Mouse (Mus musculus): Measurements from ENCODE around the gene Gusb. TPM values are rescaled to one million over a fixed set of nuclear protein-coding genes. Genes with fewer than 3 reads are reported as not detected.
"Not testable (repeated sequence)": the region's sequence is repeated elsewhere in the genome, so short reads cannot be mapped to it uniquely, and the experiment has no call there.

Gene Gusb
- polyA plus RNA-seq, 1 experiment = 11.5 TPM

- TF ChIP-seq POLR2A (IDR thresholded peaks at IDR 0.05; ENCODE audit: insufficient read depth, low read length) (no peak), CTCF (IDR thresholded peaks at IDR 0.05; ENCODE audit: low read depth, low read length) (no peak), EP300 (IDR thresholded peaks at IDR 0.05; ENCODE audit: insufficient read depth, low read depth, low read length) (no peak)
- Histone ChIP-seq H3K36me3 (ENCODE audit: control insufficient read depth, insufficient read depth, low read length, poor library complexity, severe bottlenecking) (peaks cover 17% of the 10 kb centered on the region), H3K9me3 (replicated peaks; ENCODE audit: control insufficient read depth, insufficient read depth, low read length, poor library complexity, severe bottlenecking) (no peaks in the 10 kb centered on the region), H3K4me3 (ENCODE audit: low read depth, low read length) (no peak overlapping the region), H3K4me1 (ENCODE audit: control insufficient read depth, insufficient read depth, low read length) (peaks cover 1% of the 10 kb centered on the region), H3K27ac (ENCODE audit: insufficient read depth, low read length) (no peak overlapping the region), H3K27me3 (ENCODE audit: control insufficient read depth, insufficient read depth, low read length, poor library complexity, severe bottlenecking) (no peaks in the 10 kb centered on the region), H3K9ac (ENCODE audit: low read depth, poor library complexity, severe bottlenecking) (peak overlapping the region; percentile 100; the same call in 1 of the 2 replicates)
Measured at GRCm38 (mm10) chr5:129943402-129943801, 59.4 kb downstream of the Gusb start.

- H3K27ac ChIP-seq (ENCODE audit: insufficient read depth, low read length) = peak overlapping the region; percentile 3; the same call in 1 of the 2 replicates
- not testable (repeated sequence) for H3K4me1 ChIP-seq (ENCODE audit: control insufficient read depth, insufficient read depth, low read length); H3K27me3 ChIP-seq (ENCODE audit: control insufficient read depth, insufficient read depth, low read length, poor library complexity, severe bottlenecking); H3K9me3 ChIP-seq (replicated peaks; ENCODE audit: control insufficient read depth, insufficient read depth, low read length, poor library complexity, severe bottlenecking)
- H3K4me3 ChIP-seq (ENCODE audit: low read depth, low read length) = peak overlapping the region; percentile 90
- H3K9ac ChIP-seq (ENCODE audit: low read depth, poor library complexity, severe bottlenecking) = peak overlapping the region; percentile 100
- H3K36me3 ChIP-seq (ENCODE audit: control insufficient read depth, insufficient read depth, low read length, poor library complexity, severe bottlenecking) = peaks cover 13% of the 10 kb centered on the region
Measured at GRCm38 (mm10) chr5:129942073-129942939, 60.5 kb downstream of the Gusb start.

GRCm38 (mm10) chr5:129941495-129942045 lies 61.3 kb downstream of the Gusb start, which contains the start of gene Vkorc1l1:
Gene Vkorc1l1, plus strand, starts transcription at chr5:129941970.
- no peaks in the 10 kb centered on the region for H3K27me3 ChIP-seq (ENCODE audit: control insufficient read depth, insufficient read depth, low read length, poor library complexity, severe bottlenecking)

GRCm38 (mm10) chr5:129940736-129941494 lies 61.9 kb downstream of the Gusb start:
- Histone ChIP-seq H3K4me1 (ENCODE audit: control insufficient read depth, insufficient read depth, low read length) (peaks cover 1% of the 10 kb centered on the region), H3K9ac (ENCODE audit: low read depth, poor library complexity, severe bottlenecking) (peak overlapping the region; percentile 24), H3K36me3 (ENCODE audit: control insufficient read depth, insufficient read depth, low read length, poor library complexity, severe bottlenecking) (peaks cover 10% of the 10 kb centered on the region), H3K27ac (ENCODE audit: insufficient read depth, low read length) (peak overlapping the region; percentile 75), H3K9me3 (replicated peaks; ENCODE audit: control insufficient read depth, insufficient read depth, low read length, poor library complexity, severe bottlenecking) (no peaks in the 10 kb centered on the region), H3K27me3 (ENCODE audit: control insufficient read depth, insufficient read depth, low read length, poor library complexity, severe bottlenecking) (no peaks in the 10 kb centered on the region), H3K4me3 (ENCODE audit: low read depth, low read length) (peak overlapping the region; percentile 83)
- TF ChIP-seq POLR2A (IDR thresholded peaks at IDR 0.05; ENCODE audit: insufficient read depth, low read length) (peak; percentile 88), EP300 (IDR thresholded peaks at IDR 0.05; ENCODE audit: insufficient read depth, low read depth, low read length) (no peak), CTCF (IDR thresholded peaks at IDR 0.05; ENCODE audit: low read depth, low read length) (no peak)

More at GRCm38 (mm10) chr5:129941495-129942045, 61.3 kb downstream of the Gusb start, which contains the start of gene Vkorc1l1:
- Histone ChIP-seq H3K4me3 (ENCODE audit: low read depth, low read length) (peak within 1 kb of the TSS; percentile 90), H3K9me3 (replicated peaks; ENCODE audit: control insufficient read depth, insufficient read depth, low read length, poor library complexity, severe bottlenecking) (no peaks in the 10 kb centered on the region), H3K27ac (ENCODE audit: insufficient read depth, low read length) (peak within 1 kb of the TSS; percentile 75), H3K9ac (ENCODE audit: low read depth, poor library complexity, severe bottlenecking) (peak within 1 kb of the TSS; percentile 100), H3K4me1 (ENCODE audit: control insufficient read depth, insufficient read depth, low read length) (peaks cover 1% of the 10 kb centered on the region), H3K36me3 (ENCODE audit: control insufficient read depth, insufficient read depth, low read length, poor library complexity, severe bottlenecking) (peaks cover 10% of the 10 kb centered on the region)
- TF ChIP-seq EP300 (IDR thresholded peaks at IDR 0.05; ENCODE audit: insufficient read depth, low read depth, low read length) = 0 out of 2 replicates have a peak, but pooled peaks have one; percentile 25
- no peak for TF ChIP-seq CTCF (IDR thresholded peaks at IDR 0.05; ENCODE audit: low read depth, low read length)
- no peak for TF ChIP-seq POLR2A (IDR thresholded peaks at IDR 0.05; ENCODE audit: insufficient read depth, low read length)

- Histone ChIP-seq H3K4me3 (ENCODE audit: low read depth, low read length) (no peak overlapping the region), H3K9me3 (replicated peaks; ENCODE audit: control insufficient read depth, insufficient read depth, low read length, poor library complexity, severe bottlenecking) (no peaks in the 10 kb centered on the region), H3K27me3 (ENCODE audit: control insufficient read depth, insufficient read depth, low read length, poor library complexity, severe bottlenecking) (no peaks in the 10 kb centered on the region), H3K9ac (ENCODE audit: low read depth, poor library complexity, severe bottlenecking) (peak overlapping the region; percentile 24; the same call in 1 of the 2 replicates), H3K27ac (ENCODE audit: insufficient read depth, low read length) (peak overlapping the region; percentile 48; the same call in 1 of the 2 replicates), H3K4me1 (ENCODE audit: control insufficient read depth, insufficient read depth, low read length) (peaks cover 1% of the 10 kb centered on the region), H3K36me3 (ENCODE audit: control insufficient read depth, insufficient read depth, low read length, poor library complexity, severe bottlenecking) (peaks cover 6% of the 10 kb centered on the region)
- TF ChIP-seq EP300 (IDR thresholded peaks at IDR 0.05; ENCODE audit: insufficient read depth, low read depth, low read length) = no peak
- TF ChIP-seq CTCF (IDR thresholded peaks at IDR 0.05; ENCODE audit: low read depth, low read length) = no peak
- no peak for TF ChIP-seq POLR2A (IDR thresholded peaks at IDR 0.05; ENCODE audit: insufficient read depth, low read length)
Measured at GRCm38 (mm10) chr5:129940281-129940680, 62.6 kb downstream of the Gusb start.

Other genes starting within 250 kb of the Gusb start
- gene Psph, start 215.6 kb downstream of the Gusb start, polyA plus RNA-seq (2011; ENCODE audit: insufficient read depth, insufficient read length, low read depth, missing spikeins) = 28.7 and 31.4 TPM in 2 replicates
- gene Sumf2, start 156.1 kb downstream of the Gusb start, polyA plus RNA-seq (2011; ENCODE audit: insufficient read depth, insufficient read length, low read depth, missing spikeins) = 58.6 and 61.0 TPM in 2 replicates
- gene Chchd2, start 115.6 kb downstream of the Gusb start, polyA plus RNA-seq (2011; ENCODE audit: insufficient read depth, insufficient read length, low read depth, missing spikeins) = 337 and 340 TPM in 2 replicates
- 12.9 and 13.1 TPM in 2 replicates for gene Zbed5, start 107.3 kb downstream of the Gusb start, polyA plus RNA-seq (2011; ENCODE audit: insufficient read depth, insufficient read length, low read depth, missing spikeins)
- gene Phkg1, start 104.5 kb downstream of the Gusb start, polyA plus RNA-seq (2011; ENCODE audit: insufficient read depth, insufficient read length, low read depth, missing spikeins) = 5.4 and 6.1 TPM in 2 replicates
- 1.3 and 4.3 TPM in 2 replicates for gene Nupr1l, start 94.5 kb downstream of the Gusb start, polyA plus RNA-seq (2011; ENCODE audit: insufficient read depth, insufficient read length, low read depth, missing spikeins)
- 72.6 and 73.3 TPM in 2 replicates for gene Vkorc1l1, start 61.1 kb downstream of the Gusb start, polyA plus RNA-seq (2011; ENCODE audit: insufficient read depth, insufficient read length, low read depth, missing spikeins)
- gene Asl, start 26.2 kb upstream of the Gusb start, polyA plus RNA-seq (2011; ENCODE audit: insufficient read depth, insufficient read length, low read depth, missing spikeins) = 60.7 and 63.4 TPM in 2 replicates
- 25.7 and 30.0 TPM in 2 replicates for gene Crcp, start 26.2 kb upstream of the Gusb start, polyA plus RNA-seq (2011; ENCODE audit: insufficient read depth, insufficient read length, low read depth, missing spikeins)
- 35.6 and 44.8 TPM in 2 replicates for gene Tpst1, start 70.3 kb upstream of the Gusb start, polyA plus RNA-seq (2011; ENCODE audit: insufficient read depth, insufficient read length, low read depth, missing spikeins)
- gene Kctd7, start 141.8 kb upstream of the Gusb start, polyA plus RNA-seq (2011; ENCODE audit: insufficient read depth, insufficient read length, low read depth, missing spikeins) = 0.97 and 1.8 TPM in 2 replicates
- gene Rabgef1, start 168.7 kb upstream of the Gusb start, polyA plus RNA-seq (2011; ENCODE audit: insufficient read depth, insufficient read length, low read depth, missing spikeins) = 29.9 and 34.8 TPM in 2 replicates
- 60.2 and 63.9 TPM in 2 replicates for gene Tmem248, start 214.0 kb upstream of the Gusb start, polyA plus RNA-seq (2011; ENCODE audit: insufficient read depth, insufficient read length, low read depth, missing spikeins)

Data from ES-Bruce4 (cell line).